Mouse (Mus musculus) heart, adult 2 months (tissue): ENCODE measurements around the gene Trnau1ap. TPM values are rescaled to one million over a fixed set of nuclear protein-coding genes. Genes with fewer than 3 reads are reported as not detected.

ENCODE experiments used
- DNase-seq, 2 experiments: peaks; one replicate each; pipeline ENCODE4 v3.0.0; 2021
- H3K27ac ChIP-seq: fragments of 200-600 bp; 2 replicates; pipeline ENCODE4 v1.8.1; 2022
- H3K27me3 ChIP-seq: fragments of 200-500 bp; 2 replicates; pipeline ENCODE4 v1.6.1; 2012; ENCODE audit warnings: mild to moderate bottlenecking, low read length, inconsistent platforms, mixed read lengths; ENCODE audit not compliant: control insufficient read depth, insufficient read depth
- H3K36me3 ChIP-seq: fragments of 200-500 bp; 2 replicates; pipeline ENCODE4 v1.6.1; 2012; ENCODE audit warnings: low read length, inconsistent platforms; ENCODE audit not compliant: control insufficient read depth, insufficient read depth
- H3K4me1 ChIP-seq: fragments of 200-500 bp; 2 replicates; pipeline ENCODE4 v1.6.1; 2011; ENCODE audit warnings: low read length; ENCODE audit not compliant: control insufficient read depth, insufficient read depth
- H3K4me3 ChIP-seq: fragments of 200-600 bp; 2 replicates; pipeline ENCODE4 v1.8.1; 2022
- H3K79me2 ChIP-seq: fragments of 200-500 bp; replicated peaks from 2 replicates; pipeline ENCODE4 v1.6.1; 2012; ENCODE audit warnings: mild to moderate bottlenecking, inconsistent platforms, low read length, moderate library complexity, mixed read lengths; ENCODE audit not compliant: control insufficient read depth, insufficient read depth
- H3K9ac ChIP-seq: fragments of 200-500 bp; 2 replicates; pipeline ENCODE4 v1.6.1; 2012; ENCODE audit warnings: low read depth, mild to moderate bottlenecking, control low read depth, inconsistent platforms, low read length, mixed read lengths
- CTCF ChIP-seq: fragments of 200-600 bp; IDR thresholded peaks from 2 replicates; pipeline ENCODE4 v1.8.1; 2022; ENCODE audit warnings: antibody characterized with exemption, mild to moderate bottlenecking, moderate library complexity
- EP300 ChIP-seq: fragments of 200-500 bp; IDR thresholded peaks from 2 replicates; pipeline ENCODE4 v1.6.1; 2011; ENCODE audit warnings: low read depth, low read length, control low read depth; ENCODE audit not compliant: insufficient read depth
- POLR2A ChIP-seq: fragments of 200-500 bp; IDR thresholded peaks from 2 replicates; pipeline ENCODE4 v1.6.1; 2011; ENCODE audit warnings: mild to moderate bottlenecking, low read depth, low read length, control low read depth; ENCODE audit not compliant: insufficient read depth
- WGBS: fragments of 180-500 bp; shearing (Covaris S2); methylation state at CpG from one replicate; pipeline ENCODE4 v1.1.7; 2018; 5-methylcytosine and 5-hydroxymethylcytosine counted together
- intact Hi-C: fragments of 180-260 bp; cut with DNase I; formaldehyde crosslinking; loops from one replicate; pipeline ENCODE4 v1.15.1; 2025
- long read RNA-seq: library from polyadenylated mRNA; stranded (forward); transcript quantifications from one replicate; pipeline ENCODE4 v2.0.0, GENCODE M21; 2021
- polyA plus RNA-seq: library from polyadenylated mRNA; depleted of rRNA; stranded (reverse); fragments of >200 nt; gene quantifications from 2 replicates; pipeline ENCODE4 v1.2.3, GENCODE M21; 2012; rRNA removed
- total RNA-seq, 2 experiments: library from RNA; stranded (reverse); gene quantifications; 2 replicates each; pipeline ENCODE4 v1.2.3; 2021

The Trnau1ap gene
- total RNA-seq (10 to 100 TPM; 21.3 to 24.6 TPM), polyA plus RNA-seq (14.8 and 14.9 TPM in 2 replicates)
- long read RNA-seq, transcript Trnau1ap-201 (9 exons, 1,130 nt), result major isoform, 8 of 20 reads
- long read RNA-seq, partial matches to known transcripts, result 6 of 20 reads
- long read RNA-seq, other reads (novel, unspliced or antisense), result 5 of 20 reads

DNA sequence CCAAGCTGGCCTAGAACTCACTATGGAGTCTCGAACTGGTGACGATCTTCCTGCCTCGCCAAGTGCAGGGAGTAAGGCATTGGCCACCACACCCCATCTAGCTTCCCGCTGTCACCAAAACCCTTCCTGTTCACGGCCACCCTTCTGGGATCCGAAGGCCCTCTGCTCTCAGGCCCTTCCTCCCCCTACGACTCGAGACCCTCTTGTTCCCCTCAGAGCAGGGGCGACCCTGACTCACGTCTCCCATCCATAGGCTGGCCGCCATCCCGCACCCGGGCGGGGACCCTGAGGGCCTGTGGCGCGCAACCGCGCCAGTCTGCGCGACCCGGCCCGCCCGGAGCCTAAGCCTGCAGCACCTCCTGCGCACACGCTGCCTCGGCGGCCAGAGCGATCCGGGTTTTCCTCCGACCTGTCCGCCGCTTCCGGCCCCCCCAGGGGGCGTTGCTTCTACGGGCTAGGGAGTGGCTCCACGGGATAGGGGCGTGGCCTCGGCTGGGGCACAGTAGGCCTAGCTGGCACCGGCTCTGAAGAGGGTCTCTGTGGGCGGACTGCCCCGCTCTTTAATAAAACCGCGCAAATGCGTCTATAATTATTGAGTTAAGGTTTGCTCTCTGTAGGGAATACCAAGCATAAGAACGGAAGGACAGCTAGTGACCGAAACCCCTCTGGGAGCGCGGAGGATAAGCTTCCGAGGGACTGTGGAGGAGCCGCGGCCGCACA, at the start of gene Trnau1ap:
Gene Trnau1ap (minus strand): TSS at position 424 of the 720 bp plus-strand sequence.
- Histone ChIP-seq H3K9ac (peak within 1 kb of the TSS; percentile 91), H3K36me3 (no peaks in the 10 kb centered on the region; the same call in 1 of the 2 replicates), H3K4me3 (peak within 1 kb of the TSS; percentile 74), H3K4me1 (peaks cover 1% of the 10 kb centered on the region), H3K27ac (peak within 1 kb of the TSS; percentile 87), H3K79me2 (no peaks in the 10 kb centered on the region), H3K27me3 (no peaks in the 10 kb centered on the region)
- intact Hi-C loops, result loop anchor here (2.0 kb wide), 1 partner anchor 16 kb away; no protein-coding TSS in a partner anchor
- WGBS, result under 1% methylated on average over 52 of the region's 52 CpGs
- TF ChIP-seq CTCF (peak; percentile 38), POLR2A (peak; percentile 90), EP300 (0 out of 2 replicates have a peak, but pooled peaks have one; percentile 23)
- peak; percentile 93 for DNase-seq

GRCm38 (mm10) chr4:132373820-132374219, 44.5 kb upstream of the Trnau1ap start:
- H3K4me1 ChIP-seq, result no peaks in the 10 kb centered on the region
- no peak overlapping the region for H3K27ac ChIP-seq
- no peak overlapping the region for H3K9ac ChIP-seq
- H3K4me3 ChIP-seq, result no peak overlapping the region
- 86% methylated on average over 1 of the region's 1 CpGs for WGBS
- no peak for TF ChIP-seq EP300
- TF ChIP-seq POLR2A, result no peak
- TF ChIP-seq CTCF, result no peak
- no peaks in the 10 kb centered on the region for H3K27me3 ChIP-seq
- DNase-seq, result no peak
- intact Hi-C loops, result no loop called here
- H3K79me2 ChIP-seq, result no peaks in the 10 kb centered on the region
- H3K36me3 ChIP-seq, result peaks cover 2% of the 10 kb centered on the region; the same call in 1 of the 2 replicates

DNA sequence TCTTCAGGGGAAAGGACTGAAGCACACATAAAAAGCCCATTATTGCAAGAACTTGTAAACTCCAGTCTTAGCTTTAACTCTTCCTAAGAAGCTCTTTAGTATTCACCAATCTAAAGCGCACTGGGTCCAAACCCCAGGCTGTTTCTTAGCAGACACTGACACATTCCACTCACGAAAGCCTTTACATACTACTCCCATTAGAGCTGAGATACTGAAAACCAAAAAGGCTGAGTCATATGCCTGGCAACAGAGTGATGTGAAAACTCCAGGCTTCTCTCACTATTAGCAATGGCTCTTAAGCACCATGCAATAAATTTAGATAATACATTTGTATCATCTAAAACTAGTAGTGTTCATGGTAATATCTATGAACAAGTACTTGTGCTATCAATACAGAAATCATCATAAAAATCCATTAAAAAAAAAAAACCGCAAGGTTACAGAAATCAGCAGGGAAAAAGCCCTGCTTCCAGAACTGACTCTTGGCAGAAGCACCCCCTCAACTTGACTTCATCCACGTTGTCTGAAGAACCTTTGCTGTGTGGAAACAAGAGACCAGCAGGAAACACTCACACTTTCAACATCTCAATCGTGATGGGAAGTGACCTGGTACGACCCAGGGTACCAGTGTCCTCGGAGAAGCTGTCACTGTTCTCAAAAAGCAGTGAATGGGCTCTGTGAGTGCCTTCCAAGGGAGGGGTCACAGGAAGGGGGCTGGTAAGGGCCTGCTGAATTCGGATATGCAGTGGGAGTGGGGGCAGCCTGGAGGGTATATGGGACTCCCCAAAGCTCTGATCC, 40.8 kb upstream of the Trnau1ap start:
- Histone ChIP-seq H3K36me3 (no peaks in the 10 kb centered on the region), H3K4me1 (no peaks in the 10 kb centered on the region), H3K9ac (no peak overlapping the region), H3K27me3 (no peaks in the 10 kb centered on the region), H3K79me2 (no peaks in the 10 kb centered on the region), H3K27ac (no peak overlapping the region), H3K4me3 (no peak overlapping the region)
- DNase-seq, result no peak
- WGBS, result 59% methylated on average over 8 of the region's 8 CpGs
- TF ChIP-seq EP300 (no peak), CTCF (no peak), POLR2A (no peak)
- intact Hi-C loops, result no loop called here

- H3K4me1 ChIP-seq, result no peaks in the 10 kb centered on the region
- H3K36me3 ChIP-seq, result no peaks in the 10 kb centered on the region
- TF ChIP-seq POLR2A, result no peak
- TF ChIP-seq EP300, result 0 out of 2 replicates have a peak, but pooled peaks have one; percentile 3
- no peak for TF ChIP-seq CTCF
- intact Hi-C loops, result no loop called here
- H3K27ac ChIP-seq, result no peak overlapping the region
- H3K4me3 ChIP-seq, result no peak overlapping the region
- H3K79me2 ChIP-seq, result no peaks in the 10 kb centered on the region
- H3K27me3 ChIP-seq, result no peaks in the 10 kb centered on the region
- WGBS, result 94% methylated on average over 18 of the region's 18 CpGs
- DNase-seq, result no peak
- no peak overlapping the region for H3K9ac ChIP-seq
Observed at GRCm38 (mm10) chr4:132367480-132368201, 38.3 kb upstream of the Trnau1ap start.

DNA sequence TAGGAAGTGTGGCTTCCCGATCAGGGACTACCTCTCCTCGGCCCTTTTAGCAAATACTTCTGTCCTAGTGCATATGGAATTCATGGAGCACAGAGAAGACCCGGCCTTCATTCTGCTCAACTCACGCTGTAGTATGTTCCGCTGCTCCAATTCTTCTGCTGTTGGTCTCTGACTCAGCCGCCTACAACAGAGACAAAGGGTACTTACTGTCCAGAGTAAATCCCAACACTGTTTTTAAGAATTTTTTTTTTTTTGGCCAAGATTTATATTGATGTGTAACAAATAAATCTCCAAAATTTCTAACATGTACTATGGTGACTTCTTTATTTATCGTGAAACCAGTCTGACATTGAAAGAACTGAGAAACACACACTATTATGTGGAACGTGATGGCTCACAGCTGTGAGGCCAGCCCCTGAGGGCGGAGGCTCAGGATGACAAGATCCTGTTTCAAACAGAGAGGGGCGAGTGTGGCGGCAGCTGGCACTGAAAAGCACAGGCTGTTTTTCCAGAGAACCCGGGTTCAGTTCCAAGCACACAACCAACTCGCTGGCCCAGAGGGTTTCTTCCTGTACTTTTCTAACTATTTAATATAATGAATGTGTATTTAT, 36.2 kb upstream of the Trnau1ap start:
- H3K9ac ChIP-seq, result no peak overlapping the region
- H3K4me1 ChIP-seq, result no peaks in the 10 kb centered on the region
- DNase-seq, result no peak
- TF ChIP-seq EP300 (no peak), POLR2A (no peak), CTCF (no peak)
- H3K4me3 ChIP-seq, result no peak overlapping the region
- no peaks in the 10 kb centered on the region for H3K79me2 ChIP-seq
- WGBS, result 79% methylated on average over 13 of the region's 13 CpGs
- intact Hi-C loops, result no loop called here
- H3K36me3 ChIP-seq, result no peaks in the 10 kb centered on the region; the same call in 1 of the 2 replicates
- no peak overlapping the region for H3K27ac ChIP-seq
- no peaks in the 10 kb centered on the region for H3K27me3 ChIP-seq
